Mouse (Mus musculus) lung, postnatal 0 days (tissue): ENCODE measurements around the gene Cirbp.

ENCODE experiments used
- CTCF ChIP-seq: IDR thresholded peaks from 2 replicates; pipeline ENCODE4 v1.5.1; 2016; ENCODE audit warnings: antibody characterized with exemption, mild to moderate bottlenecking
- EP300 ChIP-seq: IDR thresholded peaks from 2 replicates; pipeline ENCODE4 v1.6.1; 2016; ENCODE audit warnings: antibody characterized with exemption, mild to moderate bottlenecking, control low read depth

- TF ChIP-seq CTCF (no peak), EP300 (no peak)
Observed at GRCm38 (mm10) chr10:80129846-80130245, 35.9 kb upstream of the Cirbp start.
